Mouse (Mus musculus): Measurements from ENCODE around the gene Gm9945.

Gm9945 gene

GRCm38 (mm10) chr11:53479783-53480301, at the start of gene Gm9945, which contains the start of gene Sowaha:
Gene Gm9945, plus strand, starts transcription at chr11:53480166.
Gene Sowaha, minus strand, starts transcription at chr11:53480274.
- peak in 1 of 2 experiments; percentile 75 for DNase-seq (ENCODE audit: low spot score in 2 of 2)

DNA sequence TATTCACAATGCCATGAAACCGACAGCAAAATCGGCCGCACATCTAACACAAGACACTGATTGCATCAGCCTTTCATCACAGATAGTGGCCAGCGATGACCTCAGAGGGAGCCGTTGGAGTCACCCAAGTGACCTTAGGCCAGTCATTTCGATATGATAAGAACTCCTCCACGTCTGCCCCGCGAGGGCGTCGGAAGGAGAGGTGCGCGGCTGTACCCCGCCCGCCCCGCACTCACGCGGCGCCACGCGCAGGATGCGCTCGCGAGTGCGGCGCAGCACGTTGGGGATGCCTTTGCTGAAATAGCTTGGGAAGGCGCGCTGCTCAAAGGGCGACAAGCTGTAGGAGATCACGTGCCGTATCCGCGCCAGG, 49.7 kb upstream of the Gm9945 start:
- no peak for DNase-seq (ENCODE audit: low spot score in 2 of 2)

GRCm38 (mm10) chr11:53430670-53431346, 49.2 kb upstream of the Gm9945 start, which contains the start of the genes Uqcrq and Gdf9:
Gene Uqcrq, minus strand, starts transcription at chr11:53430831.
Gene Gdf9, plus strand, starts transcription at chr11:53431023.
- DNase-seq (ENCODE audit: low spot score in 2 of 2): peak; percentile 96 to 99

- no peak for DNase-seq (ENCODE audit: low spot score in 2 of 2)
Measured at GRCm38 (mm10) chr11:53431347-53432056, 48.5 kb upstream of the Gm9945 start.

DNA sequence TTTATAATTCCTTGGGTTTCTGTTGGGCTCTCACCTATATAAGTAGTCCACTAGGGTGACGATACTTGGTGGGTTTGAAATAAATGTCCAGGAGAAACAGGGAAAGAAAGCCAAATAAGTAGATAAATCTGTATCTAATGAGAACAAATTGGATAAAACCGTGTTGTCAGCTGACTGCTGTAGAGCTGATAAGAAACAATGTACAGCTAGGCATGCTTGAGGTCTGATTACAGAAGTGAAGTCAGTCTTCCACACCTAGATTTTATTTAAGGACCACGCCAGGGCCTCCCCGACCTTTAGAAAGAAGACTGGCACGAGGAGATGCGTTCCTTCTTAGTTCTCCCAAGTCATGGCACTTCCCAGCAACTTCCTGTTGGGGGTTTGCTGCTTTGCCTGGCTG, 46.9 kb upstream of the Gm9945 start:
- DNase-seq (ENCODE audit: low spot score in 2 of 2): no peak

GRCm38 (mm10) chr11:53435504-53435903, 44.5 kb upstream of the Gm9945 start:
- DNase-seq (ENCODE audit: low spot score in 2 of 2): no peak

DNA sequence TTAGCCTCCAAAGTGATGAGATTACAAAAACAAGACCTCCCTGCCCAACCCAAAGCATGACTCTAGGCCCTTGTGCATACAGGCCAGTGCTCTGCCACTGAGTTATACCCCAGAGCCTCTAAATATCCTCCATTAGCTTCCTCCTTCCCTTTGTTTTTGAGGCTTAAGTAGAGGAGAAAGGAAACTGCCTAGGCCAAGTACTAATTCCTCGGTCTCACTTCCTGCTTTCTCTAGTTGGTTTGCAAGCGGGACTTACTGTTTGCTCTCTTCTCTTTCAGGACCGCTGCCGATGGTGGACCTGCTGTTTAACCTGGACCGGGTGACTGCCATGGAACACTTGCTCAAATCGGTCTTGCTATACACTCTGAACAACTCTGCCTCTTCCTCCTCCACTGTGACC, 43.6 kb upstream of the Gm9945 start:
- no peak for DNase-seq (ENCODE audit: low spot score in 2 of 2)

DNA sequence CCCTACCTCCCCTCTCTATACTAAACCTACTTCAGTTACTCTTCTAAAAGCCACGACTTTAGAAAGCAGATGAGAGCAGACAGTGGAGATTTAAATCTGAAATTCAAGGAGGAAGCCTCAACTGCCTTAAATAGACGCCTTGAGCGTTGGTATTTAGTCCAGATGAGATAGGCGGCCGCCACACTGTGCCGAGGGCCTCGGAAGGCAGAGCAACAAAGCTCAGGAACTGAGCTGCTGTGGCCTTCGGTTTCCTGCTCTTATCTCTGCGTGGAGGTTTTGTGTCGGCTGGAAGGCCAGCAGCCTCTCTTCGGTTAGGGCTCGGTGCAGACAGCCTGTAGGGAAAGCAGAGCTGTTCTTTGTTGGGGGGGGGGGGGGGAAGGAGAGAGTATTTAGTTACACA, 38.0 kb upstream of the Gm9945 start:
- no peak for DNase-seq (ENCODE audit: low spot score in 2 of 2)

DNA sequence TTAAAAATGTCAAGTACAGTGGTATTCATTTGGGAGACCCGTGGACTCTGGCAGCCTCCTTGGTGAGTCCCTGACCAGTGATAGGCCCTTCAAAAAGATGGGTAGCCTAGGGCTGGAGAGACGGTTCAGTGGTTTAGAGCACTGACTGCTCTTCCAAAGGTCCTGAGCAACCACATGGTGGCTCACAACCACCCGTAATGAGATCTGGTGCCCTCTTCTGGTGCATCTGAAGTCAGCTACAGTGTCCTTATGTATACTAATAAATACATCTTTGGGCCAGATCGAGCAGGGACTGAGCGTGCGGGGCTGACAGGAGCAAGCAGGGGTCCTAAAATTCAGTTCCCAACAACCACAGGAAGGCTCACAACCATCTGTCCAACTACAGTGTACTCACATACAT, 36.1 kb upstream of the Gm9945 start:
- DNase-seq (ENCODE audit: low spot score in 2 of 2): peak in 1 of 2 experiments; percentile 57

DNA sequence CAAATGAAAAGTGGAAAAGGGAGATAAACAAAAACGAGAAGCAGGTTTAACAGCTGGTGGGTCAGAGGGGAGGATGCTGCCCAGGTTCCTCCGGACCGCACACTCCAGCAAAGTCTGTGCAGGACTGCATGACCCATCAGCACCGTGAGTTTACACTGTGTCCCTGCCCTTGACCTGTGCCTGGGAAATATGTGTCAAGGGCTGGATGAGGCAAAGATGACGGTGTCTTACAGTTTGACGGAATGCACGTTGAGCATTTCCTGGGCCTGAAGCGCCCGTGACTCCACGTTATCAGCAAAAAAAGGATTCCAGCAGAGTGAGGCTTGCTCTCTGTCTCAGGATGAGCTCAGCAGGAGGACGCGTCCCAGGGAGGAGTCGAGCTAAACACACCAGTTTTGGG, 34.4 kb upstream of the Gm9945 start:
- DNase-seq (ENCODE audit: low spot score in 2 of 2): no peak

DNA sequence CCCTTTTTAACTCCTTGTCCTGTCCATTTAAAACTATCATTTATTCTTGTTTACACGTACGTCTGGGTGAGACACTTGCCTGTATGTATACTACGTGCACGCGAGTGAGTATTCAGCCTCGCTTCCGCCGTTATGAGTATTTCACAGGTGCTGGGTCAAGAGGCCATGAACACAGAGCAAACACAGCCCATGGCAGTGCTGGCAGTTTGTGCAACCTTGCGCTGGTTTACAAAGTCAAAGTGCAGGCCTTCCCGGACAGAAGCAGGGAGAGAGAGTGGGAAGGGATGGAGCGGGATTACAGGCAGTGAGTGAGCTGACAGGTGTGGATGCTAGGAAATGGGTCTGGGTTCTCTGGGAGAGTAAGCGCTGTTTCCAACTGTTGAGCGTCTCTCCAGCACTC, 33.8 kb upstream of the Gm9945 start:
- no peak for DNase-seq (ENCODE audit: low spot score in 2 of 2)

GRCm38 (mm10) chr11:53447996-53448395, 32.0 kb upstream of the Gm9945 start:
- DNase-seq (ENCODE audit: low spot score in 2 of 2): no peak

DNA sequence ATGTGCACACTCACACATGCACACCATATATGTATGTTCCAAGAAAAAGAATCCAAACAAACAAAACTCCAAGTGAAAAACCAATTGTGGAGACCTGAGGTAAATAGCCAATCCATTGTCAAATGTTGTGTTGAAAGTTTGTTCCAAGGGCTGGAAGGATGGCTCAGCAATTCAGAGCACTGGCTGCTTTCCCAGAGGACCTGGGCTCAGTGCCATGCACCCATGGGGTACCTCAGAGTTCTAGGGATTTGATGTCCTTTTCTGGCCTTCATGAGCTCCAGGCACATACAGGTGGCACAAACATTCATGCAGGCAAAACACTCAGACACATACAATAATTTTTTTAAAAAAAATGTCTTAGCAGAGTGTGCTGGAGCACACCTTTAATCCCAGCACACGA, 31.4 kb upstream of the Gm9945 start:
- DNase-seq (ENCODE audit: low spot score in 2 of 2): no peak

DNA sequence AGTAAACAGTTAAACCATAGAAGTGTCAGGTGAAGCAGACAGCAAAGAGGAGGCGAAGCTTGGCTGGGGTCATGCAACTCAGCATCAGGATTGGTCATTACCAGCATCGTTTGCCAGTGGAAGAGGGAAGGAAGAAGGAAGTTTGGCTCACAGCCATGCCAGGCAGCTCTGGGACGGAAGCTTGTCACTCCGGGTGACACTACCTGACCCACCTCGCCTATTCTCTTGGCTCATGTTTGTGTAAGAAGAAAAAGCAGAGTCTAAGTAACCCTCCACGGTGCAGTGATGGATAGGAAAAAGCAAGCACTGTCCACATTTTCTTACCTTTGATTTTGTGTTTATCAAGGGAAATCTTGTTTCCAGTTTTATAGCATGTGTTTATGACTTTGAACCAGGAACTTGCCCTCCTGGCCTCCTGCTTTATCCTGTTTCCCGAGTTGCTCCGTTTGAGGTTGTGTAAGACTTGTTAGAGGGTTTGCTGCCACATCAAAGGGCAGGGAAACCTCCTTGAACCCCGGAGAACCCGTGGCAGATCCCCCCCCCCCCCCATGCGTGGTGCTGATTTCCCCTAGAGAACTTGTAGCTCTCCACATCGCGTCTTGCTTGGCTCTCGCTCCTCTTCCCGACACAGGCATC, 29.8 kb upstream of the Gm9945 start:
- no peak for DNase-seq (ENCODE audit: low spot score in 2 of 2)

DNA sequence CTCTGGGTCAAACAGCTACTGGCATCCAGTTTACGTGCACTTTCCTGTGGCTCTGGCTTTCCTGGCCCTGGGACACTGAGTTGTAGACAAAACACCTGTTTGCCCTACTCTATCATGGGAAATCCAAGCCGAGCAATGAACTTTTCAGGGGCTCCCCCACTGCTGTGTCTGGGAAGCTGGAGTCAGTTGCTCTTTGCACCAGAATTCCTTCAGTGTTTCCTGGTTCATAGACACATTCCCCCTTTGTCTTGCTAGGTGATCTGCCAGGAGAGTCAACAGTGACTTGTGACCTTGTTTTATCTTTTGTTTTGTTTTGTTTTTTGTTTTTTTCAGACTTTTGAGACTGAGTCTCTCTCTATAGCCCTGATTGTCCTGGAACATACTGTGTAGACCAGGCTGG, 28.6 kb upstream of the Gm9945 start:
- no peak for DNase-seq (ENCODE audit: low spot score in 2 of 2)

- DNase-seq (ENCODE audit: low spot score in 2 of 2): no peak
Measured at GRCm38 (mm10) chr11:53452396-53452795, 27.6 kb upstream of the Gm9945 start.

DNA sequence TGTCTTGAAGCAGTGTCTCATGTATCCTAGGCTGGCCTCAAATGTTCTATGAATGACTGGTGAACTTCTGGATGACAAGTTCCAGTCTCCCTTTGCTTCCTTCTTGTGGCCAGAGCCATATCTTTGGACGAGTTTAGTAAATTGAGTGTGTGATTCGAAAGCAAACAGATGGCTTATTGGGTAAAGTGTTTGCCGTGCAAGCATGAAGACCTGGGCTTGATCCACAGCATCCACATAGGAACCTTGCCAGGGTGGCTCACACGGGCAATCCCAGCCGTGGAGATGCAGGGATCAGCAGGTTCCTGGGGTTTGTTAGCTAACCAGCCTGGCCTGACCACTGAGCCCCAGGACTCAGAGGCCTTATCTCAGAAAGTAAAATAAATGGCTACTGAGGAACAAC, 26.9 kb upstream of the Gm9945 start:
- DNase-seq (ENCODE audit: low spot score in 2 of 2): no peak

- DNase-seq (ENCODE audit: low spot score in 2 of 2): peak in 1 of 2 experiments; percentile 21
Measured at GRCm38 (mm10) chr11:53456474-53457371, 23.2 kb upstream of the Gm9945 start, which contains the start of the genes Gm10447 and Shroom1. Gene Gm10447, minus strand, starts transcription at chr11:53457110. Gene Shroom1, plus strand, starts transcription at chr11:53457205.

GRCm38 (mm10) chr11:53457372-53457954, 22.5 kb upstream of the Gm9945 start:
- DNase-seq (ENCODE audit: low spot score in 2 of 2): no peak

DNA sequence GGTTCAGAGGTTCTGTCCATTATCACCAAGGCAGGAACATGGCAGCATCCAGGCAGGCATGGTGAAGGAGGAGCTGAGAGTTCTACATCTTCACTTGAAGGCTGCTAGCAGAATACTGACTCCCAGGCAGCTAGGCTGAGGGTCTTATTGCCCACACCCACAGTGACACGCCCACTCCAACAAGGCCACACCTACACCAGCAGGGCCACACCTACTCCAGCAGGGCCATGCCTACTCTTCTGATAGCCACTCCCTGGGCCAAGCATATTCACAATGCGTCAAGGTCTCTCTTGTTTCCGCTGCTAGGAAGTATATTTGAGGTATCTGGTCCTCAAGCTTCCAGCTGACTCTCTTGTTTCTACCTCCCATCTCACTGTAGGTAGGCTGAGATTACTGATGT, 21.0 kb upstream of the Gm9945 start:
- no peak for DNase-seq (ENCODE audit: low spot score in 2 of 2)

DNA sequence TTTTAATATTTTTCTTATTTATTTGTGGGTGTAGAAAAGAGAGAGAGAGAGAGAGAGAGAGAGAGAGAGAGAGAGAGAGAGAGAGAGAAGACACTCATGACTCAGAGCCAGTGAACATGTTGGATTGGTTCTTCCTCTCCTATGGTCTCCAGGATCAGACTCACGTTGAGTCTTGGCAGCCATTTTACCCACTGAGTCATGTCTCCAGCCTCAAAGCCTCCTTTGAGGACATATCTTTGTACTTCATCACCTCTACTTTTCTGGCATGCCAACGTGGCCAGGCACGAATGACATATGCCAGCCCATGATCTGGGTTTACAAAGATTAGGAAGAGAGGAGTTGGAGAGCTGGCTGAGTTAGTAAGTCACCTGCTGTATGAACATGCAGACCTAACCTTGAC, 19.8 kb upstream of the Gm9945 start:
- DNase-seq (ENCODE audit: low spot score in 2 of 2): no peak

All from spleen, postnatal 10 days (tissue).